Mouse (Mus musculus) ovary, postnatal 36 days (tissue): ENCODE data around the gene Krtap29-1.

Source experiments
- DNase-seq: peaks from one replicate; pipeline ENCODE4 v3.0.0; 2022; ENCODE audit warnings: low spot score, mixed read lengths

The Krtap29-1 gene

GRCm38 (mm10) chr11:99978953-99979352, at the start of gene Krtap29-1:
Gene Krtap29-1, minus strand, starts transcription at chr11:99979053.
- no peak for DNase-seq

GRCm38 (mm10) chr11:100021438-100021837, 42.6 kb upstream of the Krtap29-1 start:
- no peak for DNase-seq

- no peak for DNase-seq
These were observed 40.6 kb upstream of the Krtap29-1 start for GRCm38 (mm10) chr11:100019466-100019865.

DNA sequence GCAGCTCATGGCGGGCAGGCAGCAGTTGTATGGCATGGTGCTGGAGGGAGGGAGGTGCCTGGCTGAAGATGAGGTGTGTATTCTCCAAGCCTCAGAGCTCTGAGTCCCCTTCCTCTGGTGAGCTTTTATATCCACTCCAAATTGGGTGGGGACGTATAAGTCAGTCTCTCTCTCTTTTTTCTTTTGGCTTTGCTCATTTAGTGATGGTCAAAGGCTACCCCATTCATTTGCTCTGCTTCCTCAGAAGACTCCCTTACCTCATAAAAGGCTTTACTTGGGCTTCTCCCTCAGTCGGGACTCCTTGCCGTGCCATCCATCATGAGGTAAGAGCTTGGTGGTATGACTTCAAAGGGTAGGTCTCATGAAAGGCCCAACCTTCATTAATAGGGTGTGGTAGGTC, 37.3 kb upstream of the Krtap29-1 start, which contains the start of gene Krt33a:
Gene Krt33a (minus strand): TSS at position 101 of the 400 bp plus-strand sequence.
- no peak for DNase-seq

GRCm38 (mm10) chr11:100013691-100014171, 34.9 kb upstream of the Krtap29-1 start:
- DNase-seq, result no peak

GRCm38 (mm10) chr11:100010682-100011081, 31.8 kb upstream of the Krtap29-1 start:
- no peak for DNase-seq

DNA sequence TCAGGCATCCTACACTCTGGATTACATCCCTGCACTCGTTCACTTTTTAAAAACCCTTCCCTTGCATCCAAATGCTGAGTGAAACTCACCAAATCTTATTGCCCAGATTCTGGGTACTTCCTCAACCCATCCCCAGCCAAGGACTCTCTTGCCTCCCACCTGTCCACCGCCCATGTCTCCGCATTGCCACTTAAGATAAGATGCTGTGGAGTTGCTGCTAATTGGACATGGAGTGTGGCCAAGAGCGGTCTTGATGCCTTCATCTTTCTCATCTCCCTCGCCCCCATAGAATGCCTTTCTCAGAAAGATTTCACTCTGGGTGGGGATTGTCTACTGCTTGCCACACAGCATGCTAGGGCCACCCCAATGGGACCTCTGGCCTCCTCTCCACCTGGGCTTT, 29.5 kb upstream of the Krtap29-1 start:
- no peak for DNase-seq

DNA sequence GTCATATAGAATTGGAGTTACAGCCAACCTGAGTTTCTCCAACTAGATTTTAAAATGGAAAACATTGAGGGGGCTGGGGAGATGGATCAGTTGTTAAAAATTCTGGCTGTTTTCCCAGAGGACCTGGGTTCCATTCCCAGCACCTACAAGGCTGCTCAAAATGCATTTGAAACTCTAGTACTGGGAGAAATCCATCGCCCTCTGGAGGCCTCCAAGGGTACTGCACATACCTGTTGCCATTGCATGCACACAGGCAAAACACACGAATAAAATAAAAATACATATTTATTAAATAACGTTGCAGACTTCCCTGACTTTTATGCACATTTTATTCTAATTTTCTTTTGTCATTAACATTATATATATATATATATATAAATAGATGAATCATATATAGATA, 27.8 kb upstream of the Krtap29-1 start:
- no peak for DNase-seq

DNA sequence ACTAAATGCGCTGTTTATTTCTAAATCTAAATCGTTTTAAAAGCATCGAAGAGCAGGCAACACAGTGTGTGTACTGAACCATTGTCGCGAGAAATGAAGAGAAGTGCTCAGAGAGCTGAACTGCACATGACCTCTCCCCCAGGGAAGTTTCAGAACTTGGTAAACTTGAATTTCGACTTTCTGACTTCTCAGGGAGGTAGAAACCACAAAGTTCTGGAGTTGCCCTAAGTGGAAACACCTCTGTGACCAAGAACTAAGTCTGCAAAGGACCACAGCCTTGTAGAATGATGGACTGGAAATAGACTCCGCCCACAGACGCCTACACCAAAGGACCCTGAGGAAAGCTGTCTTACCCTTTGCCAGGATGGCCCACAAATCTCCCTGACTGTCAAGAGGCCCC, 27.1 kb upstream of the Krtap29-1 start:
- no peak for DNase-seq

DNA sequence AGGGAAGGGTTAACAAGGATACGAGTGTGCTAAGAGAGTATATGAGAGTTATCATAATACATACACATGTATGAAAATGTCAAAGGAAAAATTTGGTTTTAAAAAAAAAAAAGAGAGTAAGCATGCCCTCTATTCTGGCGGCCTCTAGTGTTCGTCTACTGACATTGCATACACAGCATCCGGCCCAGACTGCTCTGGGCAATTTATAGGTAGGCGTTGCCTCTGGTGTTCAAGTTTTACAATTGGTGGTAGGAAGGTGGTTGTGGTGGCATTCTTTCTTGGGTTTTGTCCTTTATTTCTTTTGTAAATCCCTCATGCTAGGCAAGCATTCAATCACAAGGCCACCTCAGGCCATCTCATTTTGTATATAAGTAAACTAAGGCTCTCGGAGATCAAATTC, 26.0 kb upstream of the Krtap29-1 start:
- peak; percentile 13 for DNase-seq

DNA sequence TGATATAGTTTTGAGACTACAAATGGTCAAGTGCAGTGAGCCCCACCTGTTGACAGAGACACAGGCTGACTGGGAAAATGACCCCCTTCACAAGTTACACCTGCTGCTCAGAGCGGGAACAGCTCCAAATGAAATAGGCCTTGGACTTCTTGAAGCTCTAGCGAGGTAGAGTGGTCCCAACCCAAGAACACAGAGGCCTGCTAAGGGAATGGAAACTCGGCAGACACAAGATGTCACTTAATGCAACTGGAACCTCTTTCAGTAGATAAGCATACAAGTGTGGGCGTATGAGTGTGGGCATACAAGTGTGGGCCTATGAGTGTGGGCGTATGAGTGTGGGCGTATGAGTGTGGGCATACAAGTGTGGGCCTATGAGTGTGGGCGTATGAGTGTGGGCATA, 20.2 kb upstream of the Krtap29-1 start:
- no peak for DNase-seq

DNA sequence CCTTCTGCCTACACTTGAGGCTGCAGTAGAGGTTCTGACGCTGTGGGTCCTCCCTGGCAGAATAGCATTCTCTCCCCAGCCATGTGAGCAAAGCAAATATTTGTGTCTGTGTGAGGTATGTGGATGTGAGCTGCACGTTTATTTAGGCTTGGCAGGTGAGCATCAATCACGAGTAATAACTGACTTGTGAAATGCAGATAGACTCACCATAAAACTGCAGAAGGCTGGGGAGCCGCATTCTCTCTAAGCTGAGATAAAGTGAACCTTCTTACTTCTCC, 15.5 kb upstream of the Krtap29-1 start:
- DNase-seq, result no peak

DNA sequence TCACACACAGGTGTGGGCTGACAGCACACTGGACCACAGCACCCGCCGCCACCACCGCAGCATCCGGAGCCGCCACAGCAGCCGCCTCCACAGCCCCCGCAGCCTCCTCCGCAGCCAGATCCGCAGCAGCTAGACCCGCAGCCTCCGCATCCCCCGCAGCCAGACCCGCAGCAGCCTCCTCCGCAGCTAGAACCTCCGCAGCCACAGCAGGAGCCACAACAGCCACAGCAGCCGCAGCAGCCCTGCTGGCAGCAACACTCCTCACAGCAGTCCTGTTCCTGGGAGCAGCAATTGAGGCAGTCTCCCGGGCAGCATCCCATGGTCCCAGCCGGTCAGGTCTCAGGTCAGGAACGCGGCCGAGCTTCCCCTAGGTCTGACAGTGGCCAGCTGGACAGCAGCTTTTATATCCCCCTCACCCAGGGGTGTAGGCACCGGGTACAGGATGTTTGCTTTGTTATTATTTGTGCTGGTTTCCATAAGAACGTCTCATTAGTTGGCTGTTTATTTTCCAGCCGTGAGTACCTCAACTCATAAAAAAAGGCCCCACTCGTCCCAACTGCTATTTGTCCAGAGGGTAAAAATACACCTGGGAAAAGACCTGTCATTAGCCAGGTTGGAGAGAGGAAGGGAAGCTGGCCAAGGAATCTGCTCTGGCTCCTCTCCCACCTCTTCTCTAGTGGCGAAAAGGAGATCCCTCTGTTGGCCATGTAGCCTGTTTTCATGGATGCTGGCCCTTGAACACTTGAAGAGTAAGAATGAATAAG, 14.9 kb upstream of the Krtap29-1 start, which contains the start of gene Krtap17-1:
Gene Krtap17-1 (minus strand): TSS at position 375 of the 764 bp plus-strand sequence.
- no peak for DNase-seq

- DNase-seq, result no peak
These were observed 11.7 kb upstream of the Krtap29-1 start for GRCm38 (mm10) chr11:99990571-99990970.

GRCm38 (mm10) chr11:99989881-99990405, 11.1 kb upstream of the Krtap29-1 start:
- no peak for DNase-seq

DNA sequence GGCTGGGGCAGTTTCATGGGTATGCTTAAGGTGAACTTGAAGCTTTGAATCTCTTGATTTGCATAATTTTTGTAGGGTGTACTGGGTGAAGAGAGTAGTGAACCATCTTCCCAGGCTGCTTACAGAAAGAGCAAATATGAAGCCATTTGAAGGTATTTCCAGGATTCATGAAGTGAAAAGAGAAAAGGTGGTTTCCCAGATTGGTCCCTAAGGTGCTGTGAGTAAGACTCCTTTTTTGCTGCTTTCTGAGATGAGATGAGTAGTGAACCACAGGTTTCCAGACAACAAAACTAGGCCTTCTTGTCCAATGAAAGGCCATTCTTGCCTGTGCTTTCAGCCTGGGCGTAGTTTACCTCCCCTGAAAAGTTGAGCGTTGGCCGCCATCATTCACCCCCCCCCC, 9.7 kb upstream of the Krtap29-1 start:
- DNase-seq, result no peak

- DNase-seq, result no peak
These were observed 7.4 kb upstream of the Krtap29-1 start, which contains the start of gene Krtap16-1 for GRCm38 (mm10) chr11:99986180-99986647. Gene Krtap16-1, minus strand, starts transcription at chr11:99986597.

DNA sequence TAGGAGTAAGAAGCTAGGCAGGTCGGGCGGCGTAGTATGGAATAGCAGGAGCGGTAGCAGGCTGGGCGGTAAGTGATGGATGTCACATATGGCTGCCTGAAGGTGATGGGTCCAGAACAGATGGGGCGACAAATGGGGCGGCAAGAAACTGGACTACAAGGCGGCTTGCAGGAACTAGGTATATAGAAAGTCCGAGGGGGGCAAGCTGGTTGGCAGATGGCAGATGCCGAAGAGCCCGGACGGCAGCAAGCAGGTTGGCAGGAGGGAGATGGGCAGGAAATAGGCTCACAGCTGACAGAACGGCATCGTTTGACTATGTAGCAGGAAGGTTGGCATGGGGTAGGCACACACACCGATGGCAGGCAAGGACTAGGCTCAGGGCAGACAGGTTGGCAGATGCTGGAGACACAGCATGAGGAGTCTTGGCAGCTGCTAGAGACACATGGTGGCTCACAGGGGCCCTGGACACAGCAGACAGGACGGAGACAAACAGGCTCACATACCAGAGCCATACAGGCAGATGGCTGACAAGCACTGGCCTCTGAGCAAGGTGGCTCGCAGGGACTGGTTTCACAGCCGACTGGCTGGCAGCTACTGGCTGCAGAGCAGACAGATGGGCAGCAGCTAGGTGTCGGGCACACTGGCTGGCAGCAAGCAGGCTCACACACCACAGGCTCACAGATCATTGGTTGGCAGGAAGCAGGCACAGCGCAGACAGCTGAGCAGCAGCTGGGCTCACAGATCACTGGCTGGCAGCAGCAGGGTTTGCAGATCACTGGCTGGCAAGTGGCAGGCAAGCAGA, 6.6 kb upstream of the Krtap29-1 start:
- no peak for DNase-seq

GRCm38 (mm10) chr11:99983442-99983841, 4.6 kb upstream of the Krtap29-1 start:
- no peak for DNase-seq

DNA sequence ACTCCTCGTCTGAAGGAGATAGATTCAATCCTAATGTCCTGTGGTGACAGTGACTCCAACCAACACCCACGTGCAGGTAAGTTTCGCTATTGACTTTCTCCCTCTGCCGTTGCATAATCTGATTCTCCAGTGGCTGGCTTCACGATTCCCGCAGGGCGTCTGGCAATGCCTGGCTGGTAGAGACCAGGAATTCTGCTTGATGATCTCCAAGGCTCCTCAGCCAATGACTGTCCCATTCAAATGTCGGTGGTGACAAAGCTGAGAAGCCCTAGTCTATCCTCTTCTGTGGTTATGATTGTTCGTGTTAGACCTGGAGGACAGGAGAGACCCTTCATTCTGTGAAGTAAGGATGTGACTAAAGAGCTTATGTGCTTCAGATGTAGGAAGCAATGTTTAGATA, 3.9 kb upstream of the Krtap29-1 start:
- DNase-seq, result no peak

DNA sequence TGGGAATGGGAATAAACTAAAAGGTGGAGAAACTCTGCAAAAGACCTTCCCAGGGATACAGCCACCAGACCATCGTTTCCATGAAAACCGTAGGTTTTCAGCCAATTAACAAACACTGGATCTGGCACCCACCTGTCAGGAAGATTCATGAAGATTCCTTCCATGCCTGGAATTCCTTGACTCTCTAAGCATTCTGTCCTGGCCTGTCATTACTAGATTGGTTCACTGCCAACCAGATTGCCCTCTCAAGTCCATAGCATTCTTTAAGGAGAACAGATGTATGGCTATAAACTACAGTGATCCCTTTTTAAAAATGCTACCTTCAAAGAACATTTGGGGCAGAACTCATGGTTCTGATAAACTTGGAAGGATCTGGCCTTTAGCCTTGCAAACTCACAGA, 12.9 kb downstream of the Krtap29-1 start:
- DNase-seq, result no peak

- DNase-seq, result no peak
These were observed 14.6 kb downstream of the Krtap29-1 start for GRCm38 (mm10) chr11:99964213-99964612.

DNA sequence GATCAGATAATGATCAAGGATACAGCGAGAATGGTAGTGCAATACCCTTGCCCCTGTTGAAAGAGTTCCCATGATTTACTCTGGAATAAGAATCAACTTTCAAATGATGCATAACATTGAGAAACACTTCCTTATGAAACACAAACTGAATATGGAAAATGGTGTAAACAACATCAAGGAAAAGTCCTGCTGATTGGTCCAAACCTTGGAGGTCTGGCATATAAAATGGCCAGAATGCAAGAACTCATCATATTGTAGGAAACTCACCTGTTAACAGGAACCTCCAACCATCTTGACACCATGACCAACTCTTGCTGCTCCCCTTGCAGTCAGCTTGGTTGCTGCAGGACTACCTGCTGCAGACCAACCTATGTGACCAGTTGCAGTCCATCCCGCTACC, 30.7 kb downstream of the Krtap29-1 start, which contains the start of gene Krtap9-5:
Gene Krtap9-5 (plus strand): TSS at position 301 of the 400 bp plus-strand sequence.
- DNase-seq, result no peak
